Mouse (Mus musculus) right cerebral cortex, postnatal 10 days (tissue): ENCODE data around the gene Ifi214.
"Not testable (repeated sequence)": the region's sequence is repeated elsewhere in the genome, so short reads cannot be mapped to it uniquely, and the experiment has no call there.

Experiments
- DNase-seq, 2 experiments: peaks; one replicate each; pipeline ENCODE4 v3.0.0; 2021; ENCODE audit warnings: low spot score in 2 of 2

The Ifi214 gene

GRCm38 (mm10) chr1:173535791-173536190 is at the start of gene Ifi214:
Gene Ifi214 (minus strand): TSS chr1:173535957.
- DNase-seq: not testable (repeated sequence)

GRCm38 (mm10) chr1:173579921-173580585 is 44.3 kb upstream of the Ifi214 start:
- DNase-seq: no peak

DNA sequence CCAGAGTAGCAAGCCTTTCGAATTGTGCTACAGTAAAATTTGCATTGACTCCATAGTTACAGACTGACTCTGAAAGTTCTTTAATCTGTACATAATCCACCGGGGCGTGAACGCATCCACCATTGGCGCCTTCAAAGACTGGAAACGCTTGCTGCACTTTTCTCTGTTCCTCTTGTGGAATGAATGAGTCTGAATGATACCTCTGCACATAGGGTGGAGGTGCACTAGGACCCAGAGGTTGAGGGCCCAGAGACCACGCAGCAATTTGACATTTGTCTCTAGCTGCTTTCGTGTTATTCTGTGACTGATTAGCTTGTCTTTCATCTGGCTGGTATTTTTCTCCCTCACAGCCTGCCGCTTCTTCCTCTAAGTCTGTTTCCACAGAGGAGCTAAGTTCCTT is 43.3 kb upstream of the Ifi214 start:
- DNase-seq: no peak

DNA sequence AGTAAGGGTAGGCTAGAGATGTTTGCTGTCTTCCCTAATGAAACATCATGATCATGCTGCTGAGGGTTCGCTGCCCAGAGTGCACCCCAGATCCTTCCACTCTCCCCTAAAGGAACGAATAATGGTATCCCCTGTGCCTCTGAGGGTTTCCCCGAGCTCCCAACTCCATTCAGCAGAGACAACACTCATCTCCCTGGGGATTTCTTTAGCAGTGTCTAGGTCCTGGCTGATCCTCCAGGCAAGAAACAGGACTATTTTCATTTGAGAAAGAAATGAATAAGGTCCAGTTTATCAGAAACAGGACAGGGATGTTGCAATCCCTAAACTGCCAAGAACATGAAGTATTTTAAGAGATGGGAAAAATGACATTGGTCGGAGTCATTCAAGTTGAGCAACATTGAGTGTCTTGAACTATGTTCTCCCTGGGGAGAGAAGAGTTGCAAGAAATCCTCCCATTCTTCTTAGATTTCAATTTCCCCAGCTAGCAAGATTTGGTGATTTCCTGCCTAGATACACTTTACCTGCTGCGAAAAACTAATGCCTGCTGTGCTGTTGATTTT is 14.8 kb upstream of the Ifi214 start:
- not testable (repeated sequence) for DNase-seq

DNA sequence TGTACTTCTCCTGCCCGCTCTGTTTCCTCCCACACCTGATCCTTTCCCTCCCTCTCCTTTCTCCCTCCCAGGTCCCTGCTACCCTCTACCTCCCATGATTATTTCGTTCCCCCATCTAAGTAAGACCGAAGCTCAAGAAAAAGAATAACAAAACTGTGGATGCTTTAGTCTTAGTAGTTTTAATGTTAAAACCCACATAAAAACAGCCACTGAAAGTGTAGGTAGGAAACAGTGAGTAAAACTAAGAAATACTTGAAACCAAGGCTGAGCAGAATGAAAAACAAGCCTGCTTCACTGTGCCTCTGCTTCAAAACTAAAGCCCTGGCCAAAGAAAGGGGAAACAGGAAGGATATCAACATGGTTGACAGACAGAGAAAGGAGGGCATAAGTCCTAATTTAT is 13.0 kb upstream of the Ifi214 start:
- not testable (repeated sequence) for DNase-seq

DNA sequence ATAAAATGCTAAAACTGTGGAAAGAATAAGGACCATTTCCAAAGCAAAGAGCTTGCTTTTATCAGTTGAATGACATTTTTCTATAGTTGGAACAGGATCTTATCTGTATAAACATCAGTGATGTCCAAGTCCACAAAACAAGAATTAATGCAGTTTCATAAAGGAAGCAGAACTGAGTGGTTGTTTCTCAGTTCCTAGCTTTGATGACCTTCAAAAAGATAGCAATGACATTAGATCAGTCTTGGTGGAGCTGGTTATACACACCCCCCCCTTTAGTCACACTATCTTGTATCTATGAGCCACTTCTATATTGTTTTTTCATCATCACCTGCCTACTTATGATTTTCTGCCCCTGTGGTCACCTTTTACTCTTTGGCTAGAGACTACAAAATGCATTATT is 14.3 kb downstream of the Ifi214 start:
- DNase-seq: no peak

GRCm38 (mm10) chr1:173510595-173510994 is 25.2 kb downstream of the Ifi214 start:
- DNase-seq: not testable (repeated sequence)

- DNase-seq: not testable (repeated sequence)
These were observed 44.3 kb downstream of the Ifi214 start for GRCm38 (mm10) chr1:173491483-173491882.

GRCm38 (mm10) chr1:173490812-173491480 is 44.8 kb downstream of the Ifi214 start, which contains the start of gene Ifi206:
Gene Ifi206 (minus strand): TSS chr1:173491041.
- DNase-seq: not testable (repeated sequence)

DNA sequence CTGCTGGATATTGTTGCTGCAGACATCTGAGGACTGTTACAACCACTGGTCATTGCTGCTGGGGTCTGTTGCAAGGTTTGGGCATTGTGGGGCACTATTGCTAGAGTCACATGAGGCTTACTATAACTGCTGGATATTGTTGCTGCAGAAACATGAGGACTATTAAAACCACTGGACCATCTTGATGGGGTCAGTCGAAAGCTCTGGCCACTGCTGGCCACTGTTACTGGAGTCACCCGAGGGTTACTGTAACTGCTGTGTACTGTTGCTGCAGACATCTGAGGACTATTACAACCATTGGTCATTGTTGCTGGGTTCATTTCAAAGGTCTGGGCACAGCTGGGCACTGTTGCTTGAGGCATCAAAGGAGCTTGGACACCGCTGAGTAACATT is 54.6 kb downstream of the Ifi214 start:
- DNase-seq: not testable (repeated sequence)

GRCm38 (mm10) chr1:173480399-173481181 is 55.2 kb downstream of the Ifi214 start:
- not testable (repeated sequence) for DNase-seq
